Mouse (Mus musculus) liver, embryonic 13.5 days (tissue): Measurements from ENCODE around the gene Lamtor1. TPM values are rescaled to one million over a fixed set of nuclear protein-coding genes. Genes with fewer than 3 reads are reported as not detected.

Experiments
- ATAC-seq: fragments of 200-750 bp; cut with Nextera tagmentation; 2 replicates; pipeline ENCODE4 v1.8.0; 2017; ENCODE audit warnings: low read depth, mild to moderate bottlenecking, moderate number of reproducible peaks, moderate library complexity
- DNase-seq: peaks from one replicate; pipeline ENCODE4 v3.0.0; 2022
- H3K27ac ChIP-seq: fragments of 300-500 bp; sonication (generic); 2 replicates; pipeline ENCODE4 v1.5.1; 2015; ENCODE audit warnings: moderate library complexity, mild to moderate bottlenecking, inconsistent platforms
- H3K27me3 ChIP-seq: fragments of 300-500 bp; sonication (generic); 2 replicates; pipeline ENCODE4 v1.6.1; 2015; ENCODE audit warnings: mild to moderate bottlenecking, inconsistent platforms
- H3K36me3 ChIP-seq: fragments of 300-500 bp; sonication (generic); 2 replicates; pipeline ENCODE4 v1.6.1; 2015; ENCODE audit warnings: mild to moderate bottlenecking, inconsistent platforms
- H3K4me1 ChIP-seq: fragments of 300-500 bp; sonication (generic); replicated peaks from 2 replicates; pipeline ENCODE4 v1.6.1; 2015; ENCODE audit warnings: inconsistent platforms
- H3K4me2 ChIP-seq: fragments of 300-500 bp; sonication (generic); 2 replicates; pipeline ENCODE4 v1.6.1; 2015; ENCODE audit warnings: inconsistent platforms, mild to moderate bottlenecking, moderate library complexity
- H3K4me3 ChIP-seq: fragments of 300-500 bp; sonication (generic); replicated peaks from 2 replicates; pipeline ENCODE4 v1.5.1; 2015; ENCODE audit warnings: mild to moderate bottlenecking, inconsistent platforms
- H3K9ac ChIP-seq: fragments of 300-500 bp; sonication (generic); 2 replicates; pipeline ENCODE4 v1.6.1; 2015; ENCODE audit warnings: mild to moderate bottlenecking, inconsistent platforms
- H3K9me3 ChIP-seq: fragments of 300-500 bp; sonication (generic); replicated peaks from 2 replicates; pipeline ENCODE4 v1.6.1; 2016; ENCODE audit warnings: inconsistent platforms
- WGBS: fragments of 180-500 bp; shearing (Covaris S2); methylation state at CpG from one replicate; pipeline ENCODE4 v1.1.7; 2015; ENCODE audit not compliant: insufficient replicate concordance; 5-methylcytosine and 5-hydroxymethylcytosine counted together
- polyA plus RNA-seq: library from polyadenylated mRNA; unstranded; fragments of >200 nt; fragmentation: Nextera tagmentation; extraction: Ambion mirVana; gene quantifications from 2 replicates; pipeline ENCODE4 v1.2.1, GENCODE M21; 2015

The Lamtor1 gene
- polyA plus RNA-seq, 1 experiment from 2014 or later = 76.5 TPM

GRCm38 (mm10) chr7:101871296-101871695, 34.4 kb upstream of the Lamtor1 start:
- 65% methylated on average over 3 of the region's 3 CpGs for WGBS
- H3K4me3 ChIP-seq = no peak overlapping the region
- no peak overlapping the region for H3K9ac ChIP-seq
- no peaks in the 10 kb centered on the region for H3K27me3 ChIP-seq
- no peak overlapping the region for H3K27ac ChIP-seq
- H3K36me3 ChIP-seq = no peaks in the 10 kb centered on the region
- H3K4me2 ChIP-seq = no peak overlapping the region
- ATAC-seq (no peak), DNase-seq (no peak)
- H3K9me3 ChIP-seq = no peaks in the 10 kb centered on the region
- peaks cover 4% of the 10 kb centered on the region; the same call in 1 of the 2 replicates for H3K4me1 ChIP-seq

- no peak overlapping the region for H3K4me3 ChIP-seq
- WGBS = 66% methylated on average over 1 of the region's 1 CpGs
- no peak overlapping the region for H3K27ac ChIP-seq
These were observed 29.7 kb upstream of the Lamtor1 start for GRCm38 (mm10) chr7:101875978-101876377.

GRCm38 (mm10) chr7:101880855-101881254, 24.8 kb upstream of the Lamtor1 start:
- Histone ChIP-seq H3K27me3 (no peaks in the 10 kb centered on the region), H3K4me1 (no peaks in the 10 kb centered on the region; the same call in 1 of the 2 replicates), H3K9ac (no peak overlapping the region), H3K9me3 (no peaks in the 10 kb centered on the region), H3K36me3 (no peaks in the 10 kb centered on the region), H3K4me2 (no peak overlapping the region), H3K4me3 (no peak overlapping the region), H3K27ac (no peak overlapping the region)
- 42% methylated on average over 4 of the region's 4 CpGs for WGBS
- ATAC-seq = no peak
- no peak for DNase-seq

More at GRCm38 (mm10) chr7:101875978-101876377, 29.7 kb upstream of the Lamtor1 start:
- Histone ChIP-seq H3K4me2 (no peak overlapping the region), H3K4me1 (peaks cover 4% of the 10 kb centered on the region; the same call in 1 of the 2 replicates), H3K27me3 (no peaks in the 10 kb centered on the region), H3K9me3 (no peaks in the 10 kb centered on the region), H3K36me3 (no peaks in the 10 kb centered on the region), H3K9ac (no peak overlapping the region)
- ATAC-seq = no peak
- DNase-seq = no peak

GRCm38 (mm10) chr7:101882413-101883154, 23.1 kb upstream of the Lamtor1 start:
- H3K4me1 ChIP-seq = no peaks in the 10 kb centered on the region; the same call in 1 of the 2 replicates
- no peaks in the 10 kb centered on the region for H3K36me3 ChIP-seq
- no peak overlapping the region for H3K9ac ChIP-seq
- H3K4me3 ChIP-seq = no peak overlapping the region
- no peak overlapping the region for H3K27ac ChIP-seq
- peak; percentile 55; the same call in 1 of the 2 replicates for ATAC-seq
- WGBS = 58% methylated on average over 9 of the region's 9 CpGs
- H3K4me2 ChIP-seq = no peak overlapping the region
- no peak for DNase-seq
- H3K9me3 ChIP-seq = no peaks in the 10 kb centered on the region
- H3K27me3 ChIP-seq = no peaks in the 10 kb centered on the region

GRCm38 (mm10) chr7:101884160-101884559, 21.5 kb upstream of the Lamtor1 start:
- Histone ChIP-seq H3K36me3 (no peaks in the 10 kb centered on the region), H3K27ac (no peak overlapping the region), H3K9ac (no peak overlapping the region), H3K4me1 (no peaks in the 10 kb centered on the region; the same call in 1 of the 2 replicates), H3K27me3 (no peaks in the 10 kb centered on the region), H3K4me3 (no peak overlapping the region), H3K9me3 (no peaks in the 10 kb centered on the region), H3K4me2 (no peak overlapping the region)
- ATAC-seq (no peak), DNase-seq (no peak)
- WGBS = 92% methylated on average over 4 of the region's 4 CpGs

- no peak overlapping the region for H3K27ac ChIP-seq
- H3K36me3 ChIP-seq = no peaks in the 10 kb centered on the region
- H3K9me3 ChIP-seq = no peaks in the 10 kb centered on the region
- DNase-seq (no peak), ATAC-seq (no peak)
- H3K4me1 ChIP-seq = no peaks in the 10 kb centered on the region; the same call in 1 of the 2 replicates
- WGBS = 67% methylated on average over 6 of the region's 6 CpGs
- H3K27me3 ChIP-seq = no peaks in the 10 kb centered on the region
- H3K4me2 ChIP-seq = no peak overlapping the region
- H3K9ac ChIP-seq = no peak overlapping the region
- H3K4me3 ChIP-seq = no peak overlapping the region
These were observed 19.4 kb upstream of the Lamtor1 start for GRCm38 (mm10) chr7:101886274-101886673.

GRCm38 (mm10) chr7:101888460-101888859, 17.2 kb upstream of the Lamtor1 start:
- DNase-seq (no peak), ATAC-seq (no peak)
- no peak overlapping the region for H3K9ac ChIP-seq
- H3K27ac ChIP-seq = no peak overlapping the region
- H3K4me3 ChIP-seq = no peak overlapping the region
- H3K36me3 ChIP-seq = no peaks in the 10 kb centered on the region
- H3K27me3 ChIP-seq = no peaks in the 10 kb centered on the region
- no peaks in the 10 kb centered on the region for H3K4me1 ChIP-seq
- no peak overlapping the region for H3K4me2 ChIP-seq
- WGBS = 69% methylated on average over 4 of the region's 4 CpGs
- no peaks in the 10 kb centered on the region for H3K9me3 ChIP-seq

- H3K27me3 ChIP-seq = no peaks in the 10 kb centered on the region
- H3K9me3 ChIP-seq = no peaks in the 10 kb centered on the region
- H3K36me3 ChIP-seq = peaks cover 22% of the 10 kb centered on the region
- peak overlapping the region; percentile 66 for H3K9ac ChIP-seq
- H3K4me1 ChIP-seq = peaks cover 20% of the 10 kb centered on the region
- peak overlapping the region; percentile 67 for H3K4me3 ChIP-seq
- WGBS = 39% methylated on average over 9 of the region's 9 CpGs
- DNase-seq = no peak
- peak overlapping the region; percentile 61 for H3K27ac ChIP-seq
- H3K4me2 ChIP-seq = peak overlapping the region; percentile 83
- 0 out of 2 replicates have a peak, but pooled peaks have one; percentile 0 for ATAC-seq
These were observed 10.0 kb upstream of the Lamtor1 start for GRCm38 (mm10) chr7:101895695-101896094.

GRCm38 (mm10) chr7:101896104-101897066, 9.3 kb upstream of the Lamtor1 start:
- peak overlapping the region; percentile 67 for H3K4me3 ChIP-seq
- peaks cover 28% of the 10 kb centered on the region for H3K36me3 ChIP-seq
- H3K9ac ChIP-seq = peak overlapping the region; percentile 82
- peak; percentile 97 for ATAC-seq
- under 1% methylated on average over 57 of the region's 57 CpGs for WGBS
- DNase-seq = peak; percentile 98
- H3K4me1 ChIP-seq = peaks cover 20% of the 10 kb centered on the region
- peak overlapping the region; percentile 83 for H3K4me2 ChIP-seq
- peak overlapping the region; percentile 89 for H3K27ac ChIP-seq
- no peaks in the 10 kb centered on the region for H3K27me3 ChIP-seq
- H3K9me3 ChIP-seq = no peaks in the 10 kb centered on the region

DNA sequence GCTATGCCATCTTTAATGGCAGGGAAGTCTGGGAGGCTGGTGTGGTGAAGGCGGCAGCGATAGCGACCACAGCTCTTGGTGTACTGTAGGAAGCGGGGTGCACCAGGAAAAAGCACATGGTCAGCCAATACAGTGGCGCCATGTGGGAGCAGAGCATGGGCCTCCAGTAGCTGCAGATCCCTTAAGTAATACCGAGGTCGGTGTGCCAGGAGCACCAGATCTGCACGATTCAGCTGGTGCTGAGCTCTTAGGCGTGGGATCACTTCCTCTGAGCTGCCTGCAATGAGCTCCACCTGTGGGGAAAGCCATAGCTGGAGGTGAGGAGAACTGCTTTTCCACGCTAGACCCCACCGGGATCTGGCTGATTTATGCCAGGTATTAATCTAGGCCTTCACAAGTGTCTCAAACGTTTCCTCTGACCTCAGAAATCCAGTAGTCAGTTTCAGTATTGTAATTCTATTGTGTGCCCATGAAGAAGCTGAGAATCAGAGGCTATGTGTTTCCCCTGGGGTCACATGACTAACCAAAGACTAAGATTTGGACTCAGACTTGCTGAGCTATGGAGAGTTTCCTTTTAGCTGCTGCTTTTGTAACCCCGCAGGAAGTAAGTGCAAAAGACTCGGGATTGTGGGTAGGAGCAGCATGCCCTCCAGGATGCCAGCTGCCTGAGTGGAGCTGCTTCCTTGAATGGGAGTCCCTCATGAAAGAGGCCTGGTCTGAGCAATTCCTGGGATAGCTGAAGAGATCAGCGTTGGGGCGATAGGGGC, 5.2 kb upstream of the Lamtor1 start:
- Histone ChIP-seq H3K9ac (no peak overlapping the region), H3K36me3 (peaks cover 41% of the 10 kb centered on the region), H3K4me1 (peaks cover 20% of the 10 kb centered on the region), H3K9me3 (no peaks in the 10 kb centered on the region), H3K4me3 (no peak overlapping the region), H3K27me3 (no peaks in the 10 kb centered on the region), H3K27ac (peak overlapping the region; percentile 34; the same call in 1 of the 2 replicates), H3K4me2 (no peak overlapping the region)
- ATAC-seq = no peak
- WGBS = 84% methylated on average over 16 of the region's 16 CpGs
- DNase-seq = no peak
